Mouse (Mus musculus): ENCODE measurements around the gene Zfp869. TPM values are rescaled to one million over a fixed set of nuclear protein-coding genes. Genes with fewer than 3 reads are reported as not detected.
"Not testable (repeated sequence)": the region's sequence is repeated elsewhere in the genome, so short reads cannot be mapped to it uniquely, and the experiment has no call there.

Gene Zfp869
- polyA plus RNA-seq (2015; fragmentation: Nextera tagmentation; extraction: Ambion mirVana), result 23.9 and 25.2 TPM in 2 replicates

GRCm38 (mm10) chr8:69710624-69711023, at the start of gene Zfp869:
Gene Zfp869 (minus strand): TSS chr8:69710724.
- H3K27ac ChIP-seq (replicated peaks); H3K9ac ChIP-seq (replicated peaks); H3K4me2 ChIP-seq; H3K4me3 ChIP-seq (replicated peaks); H3K27me3 ChIP-seq (replicated peaks); H3K9me3 ChIP-seq (replicated peaks); ATAC-seq (ENCODE audit: low FRiP score): not testable (repeated sequence)
- over 99% methylated on average over 9 of the region's 10 CpGs for WGBS
- peaks cover 26% of the 10 kb centered on the region for H3K4me1 ChIP-seq
- peaks cover 46% of the 10 kb centered on the region for H3K36me3 ChIP-seq

DNA sequence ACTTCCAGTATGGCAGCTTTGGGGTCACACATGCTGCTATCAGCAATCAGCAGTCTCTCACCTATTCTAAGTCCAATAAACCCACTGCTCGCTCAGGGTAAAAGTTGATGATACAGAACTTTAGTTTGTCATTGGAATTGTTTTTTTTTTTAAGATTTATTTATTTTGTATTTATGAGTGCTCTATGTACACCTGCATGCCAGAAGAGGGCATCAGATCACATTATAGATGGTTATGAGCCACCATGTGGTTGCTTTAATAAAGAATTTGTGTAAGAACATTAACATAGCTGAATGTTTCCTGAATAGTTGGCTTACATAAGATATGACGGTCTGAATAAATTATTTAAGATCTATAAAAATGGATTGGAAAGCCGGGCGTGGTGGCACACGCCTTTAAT, 47.8 kb upstream of the Zfp869 start:
- no peaks in the 10 kb centered on the region for H3K9me3 ChIP-seq (replicated peaks)
- ATAC-seq (ENCODE audit: low FRiP score), result no peak
- H3K36me3 ChIP-seq, result peaks cover 40% of the 10 kb centered on the region
- 93% methylated on average over 5 of the region's 5 CpGs for WGBS
- no peak overlapping the region for H3K4me2 ChIP-seq
- H3K4me3 ChIP-seq (replicated peaks), result no peak overlapping the region
- H3K27me3 ChIP-seq (replicated peaks), result no peaks in the 10 kb centered on the region
- H3K4me1 ChIP-seq, result no peaks in the 10 kb centered on the region
- H3K9ac ChIP-seq (replicated peaks), result no peak overlapping the region
- no peak overlapping the region for H3K27ac ChIP-seq (replicated peaks)

DNA sequence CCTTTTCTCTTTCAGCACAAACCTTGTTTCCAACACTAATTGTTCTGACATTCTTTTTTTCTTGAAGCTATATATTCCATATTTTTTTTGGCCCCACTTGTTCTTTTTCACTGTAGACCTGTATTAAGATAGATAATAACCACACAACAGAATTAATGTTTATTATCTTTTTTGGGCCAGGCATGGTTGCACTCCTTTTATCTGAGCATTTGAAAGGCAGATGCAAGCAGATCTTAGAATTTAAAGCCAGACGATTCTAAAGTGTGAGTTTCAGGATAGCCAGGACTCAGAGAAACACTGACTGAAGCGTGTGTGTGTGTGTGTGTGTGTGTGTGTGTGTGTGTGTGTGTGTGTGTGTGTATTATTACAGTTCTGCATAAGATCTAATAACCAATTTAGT, 41.9 kb upstream of the Zfp869 start:
- H3K27me3 ChIP-seq (replicated peaks), result no peaks in the 10 kb centered on the region
- no peak overlapping the region for H3K9ac ChIP-seq (replicated peaks)
- no peak overlapping the region for H3K4me2 ChIP-seq
- H3K27ac ChIP-seq (replicated peaks), result no peak overlapping the region
- no peak overlapping the region for H3K4me3 ChIP-seq (replicated peaks)
- H3K4me1 ChIP-seq, result peaks cover 16% of the 10 kb centered on the region
- peaks cover 9% of the 10 kb centered on the region for H3K36me3 ChIP-seq
- ATAC-seq (ENCODE audit: low FRiP score), result no peak
- WGBS, result 92% methylated on average over 2 of the region's 2 CpGs
- H3K9me3 ChIP-seq (replicated peaks), result no peaks in the 10 kb centered on the region

DNA sequence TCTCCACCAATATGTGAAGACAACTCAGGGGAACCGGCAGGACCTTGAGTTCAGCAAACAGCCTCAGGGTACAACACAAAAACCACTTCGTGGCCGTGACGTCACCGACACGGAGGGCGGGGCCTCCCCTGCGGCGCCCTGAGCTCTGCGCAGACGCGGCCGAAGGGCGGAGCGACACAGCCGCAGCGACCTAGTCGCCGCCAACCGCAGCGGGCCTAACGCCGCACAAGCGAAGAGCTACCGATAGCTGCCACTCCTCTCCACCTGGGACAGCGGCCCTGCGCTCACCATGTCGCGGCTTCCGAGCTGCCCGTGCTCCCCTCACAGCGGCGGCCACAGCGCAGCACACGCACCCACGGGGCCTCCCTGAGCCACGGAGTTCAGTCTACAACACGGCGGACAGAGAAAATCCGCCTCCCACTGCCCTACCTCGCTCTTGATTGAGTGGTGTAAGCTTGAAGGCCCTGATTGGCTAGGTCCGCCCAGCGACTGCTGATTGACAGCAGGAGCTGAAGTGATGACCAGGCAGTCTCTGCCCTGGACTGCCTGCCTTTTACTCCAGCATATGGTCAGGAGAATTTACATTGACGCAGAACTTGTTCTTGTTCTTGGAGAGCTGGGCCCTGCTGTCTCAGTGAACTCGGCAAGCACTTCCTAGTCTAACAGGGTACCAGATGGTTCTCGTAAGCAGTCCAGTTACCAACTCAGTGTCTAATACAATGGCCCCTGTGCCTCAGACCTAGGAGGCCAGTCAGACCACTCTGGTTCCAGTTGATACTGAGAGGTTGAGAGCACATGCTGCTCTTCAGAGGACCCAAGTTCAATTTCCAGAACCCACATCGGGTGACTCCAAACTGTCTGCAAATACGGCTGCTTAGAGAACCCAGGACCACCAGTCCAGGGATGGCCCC, 39.3 kb upstream of the Zfp869 start, which contains the start of gene Zfp963:
Zfp963 (minus strand) TSS at position 427 of the 911 bp plus-strand sequence.
- H3K27me3 ChIP-seq (replicated peaks), result no peaks in the 10 kb centered on the region
- no peaks in the 10 kb centered on the region for H3K9me3 ChIP-seq (replicated peaks)
- peak within 1 kb of the TSS; percentile 54 for H3K4me2 ChIP-seq
- ATAC-seq (ENCODE audit: low FRiP score), result peak; percentile 98
- peak within 1 kb of the TSS; percentile 95 for H3K9ac ChIP-seq (replicated peaks)
- no peaks in the 10 kb centered on the region for H3K36me3 ChIP-seq
- peak within 1 kb of the TSS; percentile 99 for H3K27ac ChIP-seq (replicated peaks)
- 3% methylated on average over 48 of the region's 48 CpGs for WGBS
- H3K4me1 ChIP-seq, result peaks cover 16% of the 10 kb centered on the region
- peak within 1 kb of the TSS; percentile 63 for H3K4me3 ChIP-seq (replicated peaks)

- Histone ChIP-seq H3K27me3 (replicated peaks) (no peaks in the 10 kb centered on the region), H3K36me3 (peaks cover 19% of the 10 kb centered on the region), H3K27ac (replicated peaks) (no peak overlapping the region), H3K4me2 (no peak overlapping the region), H3K9me3 (replicated peaks) (no peaks in the 10 kb centered on the region), H3K4me3 (replicated peaks) (no peak overlapping the region), H3K4me1 (no peaks in the 10 kb centered on the region), H3K9ac (replicated peaks) (no peak overlapping the region)
- 87% methylated on average over 2 of the region's 2 CpGs for WGBS
- no peak for ATAC-seq (ENCODE audit: low FRiP score)
Measured at GRCm38 (mm10) chr8:69741231-69741630, 30.7 kb upstream of the Zfp869 start.

- no peaks in the 10 kb centered on the region for H3K9me3 ChIP-seq (replicated peaks)
- H3K4me3 ChIP-seq (replicated peaks), result no peak overlapping the region
- H3K9ac ChIP-seq (replicated peaks), result no peak overlapping the region
- no peak for ATAC-seq (ENCODE audit: low FRiP score)
- H3K4me1 ChIP-seq, result no peaks in the 10 kb centered on the region
- H3K4me2 ChIP-seq, result no peak overlapping the region
- WGBS, result 85% methylated on average over 6 of the region's 6 CpGs
- no peak overlapping the region for H3K27ac ChIP-seq (replicated peaks)
- no peaks in the 10 kb centered on the region for H3K27me3 ChIP-seq (replicated peaks)
- peaks cover 19% of the 10 kb centered on the region for H3K36me3 ChIP-seq
Measured at GRCm38 (mm10) chr8:69740763-69741162, 30.2 kb upstream of the Zfp869 start.

- ATAC-seq (ENCODE audit: low FRiP score), result no peak
- Histone ChIP-seq H3K4me2 (no peak overlapping the region), H3K4me1 (no peaks in the 10 kb centered on the region), H3K9me3 (replicated peaks) (no peaks in the 10 kb centered on the region), H3K36me3 (0 out of 2 replicates have a peak, but pooled peaks cover 2% of the 10 kb centered on the region), H3K27ac (replicated peaks) (no peak overlapping the region), H3K4me3 (replicated peaks) (no peak overlapping the region), H3K27me3 (replicated peaks) (no peaks in the 10 kb centered on the region), H3K9ac (replicated peaks) (no peak overlapping the region)
- WGBS, result 77% methylated on average over 1 of the region's 1 CpGs
Measured at GRCm38 (mm10) chr8:69735495-69735894, 25.0 kb upstream of the Zfp869 start.

DNA sequence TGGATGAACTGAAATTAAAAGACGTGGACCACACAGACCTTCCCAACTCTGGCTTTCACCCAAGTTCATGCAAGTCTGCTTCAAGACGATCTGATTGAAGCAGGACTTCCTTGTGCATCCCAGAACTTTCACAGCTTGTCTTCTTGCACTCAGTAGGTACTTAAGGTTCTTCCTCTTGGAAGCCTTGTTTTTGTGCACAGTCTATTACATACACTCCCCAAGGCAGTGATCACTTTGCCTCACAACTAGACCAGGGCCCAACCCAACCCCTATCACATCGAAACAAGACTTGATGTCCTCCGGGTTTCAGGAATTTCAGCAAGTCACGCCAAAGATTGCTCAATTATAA, 6.7 kb upstream of the Zfp869 start:
- H3K9ac ChIP-seq (replicated peaks), result peak overlapping the region; percentile 23; the same call in 1 of the 2 replicates
- no peaks in the 10 kb centered on the region for H3K9me3 ChIP-seq (replicated peaks)
- peaks cover 32% of the 10 kb centered on the region for H3K4me1 ChIP-seq
- 48% methylated on average over 5 of the region's 5 CpGs for WGBS
- peak overlapping the region; percentile 100 for H3K27ac ChIP-seq (replicated peaks)
- peak; percentile 25 for ATAC-seq (ENCODE audit: low FRiP score)
- H3K27me3 ChIP-seq (replicated peaks), result no peaks in the 10 kb centered on the region
- H3K36me3 ChIP-seq, result no peaks in the 10 kb centered on the region
- H3K4me2 ChIP-seq, result peak overlapping the region; percentile 61
- H3K4me3 ChIP-seq (replicated peaks), result peak overlapping the region; percentile 88

DNA sequence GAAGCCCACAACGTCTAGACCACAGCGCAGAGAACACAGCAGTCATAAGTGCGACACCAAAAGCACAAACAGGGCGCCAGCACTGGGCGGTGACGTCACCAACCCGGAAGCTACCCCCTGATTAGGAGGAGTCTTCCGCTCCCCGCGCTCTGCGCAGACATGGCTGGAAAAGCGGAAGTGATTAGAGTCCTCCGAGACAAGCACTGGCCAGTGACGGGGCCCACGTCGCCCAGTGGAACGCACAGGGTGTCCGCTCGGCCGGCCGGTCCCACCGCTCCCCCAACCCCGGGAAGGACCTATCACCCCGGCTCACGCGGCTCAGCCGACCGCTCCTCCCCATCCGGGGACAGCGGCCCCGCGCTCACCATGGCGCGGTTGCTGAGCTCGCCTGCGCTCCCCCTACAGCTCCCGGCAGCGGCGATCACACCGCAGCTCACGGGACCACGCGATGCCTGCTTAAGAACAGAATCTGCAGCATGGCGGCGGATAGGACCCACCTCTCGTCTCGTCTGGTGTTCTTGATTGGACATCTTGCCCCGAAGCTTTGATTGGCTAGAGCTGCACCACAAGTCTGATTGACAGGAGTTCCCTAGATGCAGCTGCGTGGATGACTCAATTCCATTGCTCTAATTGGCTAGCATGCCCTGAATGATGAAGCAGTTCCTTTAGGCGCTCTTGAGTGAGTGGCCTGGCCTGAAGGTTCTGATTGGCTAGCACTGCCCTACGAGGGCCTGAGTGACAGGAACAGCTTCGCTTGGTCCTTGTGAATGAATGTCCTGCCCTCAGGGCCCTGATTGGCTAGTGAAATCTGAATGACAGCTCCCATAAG, 6.1 kb upstream of the Zfp869 start:
- 0% methylated on average over 52 of the region's 52 CpGs for WGBS
- peak overlapping the region; percentile 88 for H3K4me3 ChIP-seq (replicated peaks)
- peak overlapping the region; percentile 100 for H3K27ac ChIP-seq (replicated peaks)
- ATAC-seq (ENCODE audit: low FRiP score), result peak; percentile 99
- peak overlapping the region; percentile 61 for H3K4me2 ChIP-seq
- H3K9ac ChIP-seq (replicated peaks), result peak overlapping the region; percentile 99
- no peaks in the 10 kb centered on the region for H3K9me3 ChIP-seq (replicated peaks)
- peaks cover 32% of the 10 kb centered on the region for H3K4me1 ChIP-seq
- H3K36me3 ChIP-seq, result no peaks in the 10 kb centered on the region
- H3K27me3 ChIP-seq (replicated peaks), result no peaks in the 10 kb centered on the region

- no peaks in the 10 kb centered on the region for H3K27me3 ChIP-seq (replicated peaks)
- no peaks in the 10 kb centered on the region; the same call in 1 of the 2 replicates for H3K36me3 ChIP-seq
- no peak for ATAC-seq (ENCODE audit: low FRiP score)
- H3K9ac ChIP-seq (replicated peaks), result peak overlapping the region; percentile 28; the same call in 1 of the 2 replicates
- WGBS, result 83% methylated on average over 6 of the region's 6 CpGs
- no peak overlapping the region for H3K27ac ChIP-seq (replicated peaks)
- H3K4me3 ChIP-seq (replicated peaks), result peak overlapping the region; percentile 88
- H3K4me2 ChIP-seq, result peak overlapping the region; percentile 61
- no peaks in the 10 kb centered on the region for H3K9me3 ChIP-seq (replicated peaks)
- H3K4me1 ChIP-seq, result peaks cover 32% of the 10 kb centered on the region
Measured at GRCm38 (mm10) chr8:69715366-69715765, 4.8 kb upstream of the Zfp869 start.

DNA sequence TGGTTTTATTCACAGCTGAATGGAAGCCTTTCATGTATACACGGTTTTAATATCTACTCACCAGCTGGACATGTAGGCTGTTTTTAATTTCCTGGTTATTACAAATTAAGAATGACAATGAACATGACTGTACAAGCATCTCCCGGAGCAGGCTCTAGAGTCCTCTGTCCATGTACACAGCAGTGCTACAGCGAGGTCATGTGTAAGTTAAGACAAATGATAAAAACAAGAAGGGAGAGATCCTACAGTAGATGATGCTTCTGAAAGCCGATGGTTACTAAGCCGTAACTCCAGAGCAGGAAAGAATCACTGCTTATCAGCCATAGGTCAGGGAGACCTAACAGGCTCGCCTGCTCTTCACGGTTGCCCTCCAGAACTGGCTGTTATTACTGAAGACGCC, 3.0 kb upstream of the Zfp869 start:
- peaks cover 17% of the 10 kb centered on the region for H3K36me3 ChIP-seq
- WGBS, result 90% methylated on average over 8 of the region's 8 CpGs
- H3K27me3 ChIP-seq (replicated peaks), result no peaks in the 10 kb centered on the region
- no peaks in the 10 kb centered on the region for H3K9me3 ChIP-seq (replicated peaks)
- no peak overlapping the region for H3K4me3 ChIP-seq (replicated peaks)
- no peak overlapping the region for H3K4me2 ChIP-seq
- ATAC-seq (ENCODE audit: low FRiP score), result no peak
- no peak overlapping the region for H3K27ac ChIP-seq (replicated peaks)
- no peak overlapping the region for H3K9ac ChIP-seq (replicated peaks)
- H3K4me1 ChIP-seq, result peaks cover 32% of the 10 kb centered on the region

Measured in neural tube, embryonic 15.5 days (tissue).